Mouse (Mus musculus) bone marrow, adult 2 months (tissue): ENCODE results near the gene Mettl9.

ENCODE experiments used
- CTCF ChIP-seq: fragments of 200-500 bp; IDR thresholded peaks from 2 replicates; pipeline ENCODE4 v1.5.1; 2011; ENCODE audit warnings: low read length, control low read depth; ENCODE audit not compliant: control insufficient read depth, insufficient read depth
- POLR2A ChIP-seq: fragments of 200-500 bp; IDR thresholded peaks from 2 replicates; pipeline ENCODE4 v1.6.1; 2011; ENCODE audit warnings: low read depth, mild to moderate bottlenecking, control low read depth, low read length, borderline replicate concordance; ENCODE audit not compliant: control insufficient read depth

- no peak for TF ChIP-seq CTCF
- TF ChIP-seq POLR2A = no peak
Observed at GRCm38 (mm10) chr7:121003793-121004418, 30.3 kb upstream of the Mettl9 start.
